18 mouse cellular contexts compared by ENCODE assay signal in genomic region chr11:108247121-108247863, GRCm38 (mm10).
"Had no signal": no experiment of that assay in that cellular context is flagged by ENCODE, and none has a peak within 500 bp of the region (broad histone marks: within the 10 kb centered on the region; RNA-seq: fewer than 3 reads in every experiment).

No protein-coding gene starts in this region.

- H3K4me3 ChIP-seq: kidney, embryonic 15.5 days; limb, embryonic 10.5 days; limb, embryonic 13.5 days; midbrain, embryonic 10.5 days; midbrain, embryonic 13.5 days; myocyte; neural tube, embryonic 13.5 days had no signal

- DNase-seq: kidney, adult 11 months; kidney, adult 8-10 months; kidney, postnatal 10 days; kidney, postnatal 36 days; lung, adult 2 months; lung, postnatal 14 days; lung, postnatal 4 days; retina, postnatal 1 day; thymus, adult 18-20 months; thymus, postnatal 4 days had no signal

- H3K36me3 ChIP-seq: kidney, embryonic 15.5 days; limb, embryonic 10.5 days; limb, embryonic 13.5 days; midbrain, embryonic 10.5 days; midbrain, embryonic 13.5 days; neural tube, embryonic 13.5 days had no signal

- H3K27ac ChIP-seq: kidney, embryonic 15.5 days; limb, embryonic 10.5 days; limb, embryonic 13.5 days; midbrain, embryonic 10.5 days; midbrain, embryonic 13.5 days; neural tube, embryonic 13.5 days had no signal

- ATAC-seq: midbrain, embryonic 13.5 days; midbrain, embryonic 16.5 days had no signal

- H3K9me3 ChIP-seq: kidney, embryonic 15.5 days; limb, embryonic 10.5 days; limb, embryonic 13.5 days; midbrain, embryonic 10.5 days; midbrain, embryonic 13.5 days; neural tube, embryonic 13.5 days had no signal

- H3K27me3 ChIP-seq: kidney, embryonic 15.5 days; limb, embryonic 13.5 days; midbrain, embryonic 13.5 days; neural tube, embryonic 13.5 days had no signal

- H3K4me1 ChIP-seq: midbrain, embryonic 10.5 days had no signal
